Mouse (Mus musculus) MEL (cell line): ENCODE data around the gene Tent4a. TPM values are rescaled to one million over a fixed set of nuclear protein-coding genes. Genes with fewer than 3 reads are reported as not detected.
A peak's percentile ranks its signal among the peaks of the same experiment; 100 is the strongest.

Experiments
- DNase-seq: peaks from one replicate; pipeline ENCODE4 v3.0.0; 2011; ENCODE audit warnings: low read depth, low spot score
- H3K27ac ChIP-seq: 2 replicates; pipeline ENCODE4 v1.5.1; 2012; ENCODE audit warnings: low read depth, mild to moderate bottlenecking, control low read depth, low read length, moderate library complexity; ENCODE audit not compliant: control insufficient read depth
- H3K27me3 ChIP-seq, 2 experiments: fragments of 150-350 bp in 1 of 2; sonication (generic) in 1 of 2; 2 replicates each; pipeline ENCODE4 v1.6.1; 2012; ENCODE audit warnings: low read length in 2 of 2, mild to moderate bottlenecking in 2 of 2, improper control_type of control experiment in 1 of 2, moderate library complexity in 1 of 2; ENCODE audit not compliant: insufficient read depth in 2 of 2, control insufficient read depth in 1 of 2
- H3K36me3 ChIP-seq, 2 experiments: 2 replicates each; pipeline ENCODE4 v1.6.1; 2012 to 2014; ENCODE audit warnings: low read length in 2 of 2, improper control_type of control experiment in 1 of 2, inconsistent platforms in 1 of 2, mild to moderate bottlenecking in 1 of 2; ENCODE audit not compliant: insufficient read depth in 2 of 2, control insufficient read depth in 1 of 2
- H3K4me1 ChIP-seq, 2 experiments: fragments of 150-350 bp in 1 of 2; sonication (generic) in 1 of 2; 2 replicates each; pipeline ENCODE4 v1.6.1; 2012; ENCODE audit warnings: low read length in 2 of 2, improper control_type of control experiment in 1 of 2, mild to moderate bottlenecking in 1 of 2; ENCODE audit not compliant: insufficient read depth in 2 of 2, control insufficient read depth in 1 of 2
- H3K4me3 ChIP-seq, 2 experiments: fragments of 150-350 bp in 1 of 2; sonication (generic) in 1 of 2; 2 replicates each; pipeline ENCODE4 v1.5.1; 2012; ENCODE audit warnings: low read depth in 2 of 2, low read length in 2 of 2, mild to moderate bottlenecking in 2 of 2, moderate library complexity in 2 of 2, control low read depth in 1 of 2, improper control_type of control experiment in 1 of 2; ENCODE audit not compliant: control insufficient read depth in 1 of 2, insufficient read depth in 1 of 2
- H3K79me2 ChIP-seq: 2 replicates; pipeline ENCODE4 v1.6.1; 2012; ENCODE audit warnings: mild to moderate bottlenecking, low read length, moderate library complexity; ENCODE audit not compliant: control insufficient read depth, poor library complexity, insufficient read depth
- H3K9ac ChIP-seq: 2 replicates; pipeline ENCODE4 v1.6.1; 2012; ENCODE audit warnings: low read depth, mild to moderate bottlenecking, control low read depth, low read length, moderate library complexity; ENCODE audit not compliant: control insufficient read depth, poor library complexity, severe bottlenecking
- H3K9me3 ChIP-seq: fragments of 150-350 bp; sonication (generic); replicated peaks from 2 replicates; pipeline ENCODE4 v1.6.1; 2012; ENCODE audit warnings: mild to moderate bottlenecking, low read length, improper control_type of control experiment, moderate library complexity; ENCODE audit not compliant: insufficient read depth
- CTCF ChIP-seq, 3 experiments: IDR thresholded peaks in 2 of 3; conservative IDR thresholded peaks in 1 of 3; 2 replicates each; pipeline ENCODE4 v1.5.1; 2011 to 2012; ENCODE audit warnings: low read length in 3 of 3, low read depth in 2 of 3, mild to moderate bottlenecking in 2 of 3, improper control_type of control experiment in 1 of 3, inconsistent platforms in 1 of 3, mixed read lengths in 1 of 3, moderate library complexity in 1 of 3; ENCODE audit not compliant: control insufficient read depth in 1 of 3, insufficient read depth in 1 of 3, poor library complexity in 1 of 3, severe bottlenecking in 1 of 3
- EP300 ChIP-seq, 2 experiments: IDR thresholded peaks; 2 replicates each; pipeline ENCODE4 v1.6.1; 2011; ENCODE audit warnings: improper control_type of control experiment in 2 of 2, low read length in 2 of 2, low read depth in 1 of 2, mild to moderate bottlenecking in 1 of 2
- GATA1 ChIP-seq: IDR thresholded peaks from 2 replicates; pipeline ENCODE4 v1.6.1; 2011; ENCODE audit warnings: low read depth, low read length, improper control_type of control experiment
- MAFK ChIP-seq: IDR thresholded peaks from 2 replicates; pipeline ENCODE4 v1.6.1; 2011; ENCODE audit warnings: low read depth, mild to moderate bottlenecking, low read length, improper control_type of control experiment, borderline replicate concordance
- MAX ChIP-seq: IDR thresholded peaks from 2 replicates; pipeline ENCODE4 v1.6.1; 2011; ENCODE audit warnings: low read length, improper control_type of control experiment
- MEF2A ChIP-seq: IDR thresholded peaks from 2 replicates; pipeline ENCODE4 v1.6.1; 2014; ENCODE audit warnings: low read depth, mild to moderate bottlenecking, inconsistent platforms, low read length, improper control_type of control experiment; ENCODE audit not compliant: poor library complexity, insufficient replicate concordance, severe bottlenecking; ENCODE audit errors: extremely low read depth
- MYC ChIP-seq: IDR thresholded peaks from 2 replicates; pipeline ENCODE4 v1.6.1; 2011; ENCODE audit warnings: low read depth, mild to moderate bottlenecking, low read length, improper control_type of control experiment, moderate library complexity
- NRF1 ChIP-seq: IDR thresholded peaks from 2 replicates; pipeline ENCODE4 v1.6.1; 2014; ENCODE audit warnings: low read depth, mild to moderate bottlenecking, inconsistent platforms, low read length, improper control_type of control experiment, moderate library complexity; ENCODE audit not compliant: poor library complexity, insufficient read depth, severe bottlenecking
- RAD21 ChIP-seq: IDR thresholded peaks from 2 replicates; pipeline ENCODE4 v1.6.1; 2011; ENCODE audit warnings: mild to moderate bottlenecking, low read depth, low read length, improper control_type of control experiment
- RCOR1 ChIP-seq: IDR thresholded peaks from 2 replicates; pipeline ENCODE4 v1.6.1; 2012; ENCODE audit warnings: low read depth, mild to moderate bottlenecking, inconsistent platforms, low read length, improper control_type of control experiment
- SIN3A ChIP-seq: IDR thresholded peaks from 2 replicates; pipeline ENCODE4 v1.6.1; 2012; ENCODE audit warnings: low read length, improper control_type of control experiment, inconsistent platforms
- SMC3 ChIP-seq: IDR thresholded peaks from 2 replicates; pipeline ENCODE4 v1.6.1; 2011; ENCODE audit warnings: low read depth, low read length, improper control_type of control experiment
- TBP ChIP-seq: IDR thresholded peaks from 2 replicates; pipeline ENCODE4 v1.8.0; 2011; ENCODE audit warnings: low read depth, low read length, improper control_type of control experiment
- USF1 ChIP-seq: IDR thresholded peaks from 2 replicates; pipeline ENCODE4 v1.6.1; 2014; ENCODE audit warnings: low read depth, mild to moderate bottlenecking, inconsistent platforms, low read length, improper control_type of control experiment, moderate library complexity
- USF2 ChIP-seq, 2 experiments: IDR thresholded peaks; 2 replicates each; pipeline ENCODE4 v1.6.1; 2011 to 2012; ENCODE audit warnings: improper control_type of control experiment in 2 of 2, low read length in 2 of 2, borderline replicate concordance in 1 of 2, inconsistent platforms in 1 of 2, low read depth in 1 of 2, mild to moderate bottlenecking in 1 of 2; ENCODE audit not compliant: insufficient read depth in 1 of 2
- ZKSCAN1 ChIP-seq: IDR thresholded peaks from 2 replicates; pipeline ENCODE4 v1.6.1; 2012; ENCODE audit warnings: low read depth, mild to moderate bottlenecking, inconsistent platforms, low read length, improper control_type of control experiment, moderate library complexity
- ZMIZ1 ChIP-seq: IDR thresholded peaks from 2 replicates; pipeline ENCODE4 v1.6.1; 2012; ENCODE audit warnings: low read depth, mild to moderate bottlenecking, inconsistent platforms, low read length, improper control_type of control experiment, moderate library complexity
- ZNF384 ChIP-seq: IDR thresholded peaks from 2 replicates; pipeline ENCODE4 v1.6.1; 2012; ENCODE audit warnings: low read depth, mild to moderate bottlenecking, inconsistent platforms, low read length, improper control_type of control experiment
- polyA plus RNA-seq, 2 experiments: library from polyadenylated mRNA; stranded (reverse) in 1 of 2; unstranded in 1 of 2; fragments of >175 nt in 1 of 2; fragments of >200 nt in 1 of 2; gene quantifications; 2 replicates each; pipeline versions ENCODE4 v1.2.1 to v1.2.4; 2012; ENCODE audit warnings: low replicate concordance in 2 of 2, low read depth in 1 of 2; ENCODE audit not compliant: insufficient read length in 2 of 2, insufficient read depth in 1 of 2, missing spikeins in 1 of 2
- total RNA-seq: library from RNA; depleted of rRNA; stranded (reverse); fragments of 300-350 nt; gene quantifications from 2 replicates; pipeline ENCODE4 v1.2.3, GENCODE M21; 2012

Tent4a gene
- total and polyA plus RNA-seq, 3 experiments: 12.2 to 18.4 TPM; not detected in 1

- Histone ChIP-seq H3K27me3 (no peaks in the 10 kb centered on the region), H3K36me3 (peaks cover 0 to 6% of the 10 kb centered on the region in 2 experiments; a peak in 2 of 4 replicates), H3K27ac (no peak overlapping the region), H3K9ac (no peak overlapping the region), H3K79me2 (no peaks in the 10 kb centered on the region), H3K9me3 (no peaks in the 10 kb centered on the region), H3K4me3 (no peak overlapping the region), H3K4me1 (peaks cover 0 to 19% of the 10 kb centered on the region in 2 experiments; a peak in 2 of 4 replicates)
- TF ChIP-seq ZNF384 (no peak), SMC3 (peak; percentile 60), TBP (no peak), CTCF (IDR thresholded peaks at IDR 0.05 in 2 of 3, conservative IDR thresholded peaks at IDR 0.05 in 1 of 3; ENCODE audit: control insufficient read depth in 1 of 3, insufficient read depth in 1 of 3, low read depth in 2 of 3, low read length in 3 of 3, poor library complexity in 1 of 3, severe bottlenecking in 1 of 3) (peak; percentile 66 to 88 (median 79)), SIN3A (no peak), MYC (no peak), MAX (no peak), RCOR1 (no peak), MEF2A (no peak), NRF1 (no peak), RAD21 (peak; percentile 67)
- DNase-seq: peak; percentile 70
Measured at GRCm38 (mm10) chr13:69459657-69460458, 74.6 kb downstream of the Tent4a start.

DNA sequence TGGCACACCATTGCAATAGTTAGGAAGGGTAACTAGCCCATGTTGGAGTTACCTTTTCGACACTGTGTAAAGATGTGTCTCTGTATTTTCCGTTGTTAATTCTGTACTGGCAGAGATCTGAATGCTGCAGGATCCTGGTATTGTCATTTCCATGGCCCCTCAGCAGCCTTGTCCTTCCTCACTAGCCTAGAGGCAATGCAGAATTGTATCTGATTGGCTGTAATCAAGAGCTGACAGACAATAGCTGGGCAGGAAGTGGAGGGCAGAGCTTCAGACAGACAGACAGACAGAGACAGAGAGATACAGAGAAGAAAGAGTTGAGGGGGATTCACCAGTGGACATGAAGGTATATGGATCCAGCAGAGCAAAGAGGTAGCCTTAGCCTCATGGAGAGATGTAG, 75.5 kb downstream of the Tent4a start:
- H3K36me3 ChIP-seq: peaks cover 0 to 6% of the 10 kb centered on the region in 2 experiments; a peak in 2 of 4 replicates
- peak; percentile 60 for DNase-seq
- TF ChIP-seq ZKSCAN1: no peak
- TF ChIP-seq GATA1: peak; percentile 48
- no peak for TF ChIP-seq MEF2A
- no peak for TF ChIP-seq MAFK
- no peak for TF ChIP-seq ZMIZ1
- TF ChIP-seq EP300 (IDR thresholded peaks at IDR 0.05; ENCODE audit: low read depth in 1 of 2, low read length in 2 of 2): peak in 1 of 2 experiments; percentile 50; a peak in 2 of 4 replicates
- TF ChIP-seq USF1: no peak
- TF ChIP-seq USF2 (IDR thresholded peaks at IDR 0.05; ENCODE audit: borderline replicate concordance in 1 of 2, insufficient read depth in 1 of 2, low read depth in 1 of 2, low read length in 2 of 2): no peak
- H3K27ac ChIP-seq: no peak overlapping the region
- H3K9me3 ChIP-seq: no peaks in the 10 kb centered on the region
- no peak overlapping the region for H3K9ac ChIP-seq
- no peak overlapping the region for H3K4me3 ChIP-seq
- no peaks in the 10 kb centered on the region for H3K27me3 ChIP-seq
- H3K79me2 ChIP-seq: no peaks in the 10 kb centered on the region
- peaks cover 0 to 19% of the 10 kb centered on the region in 2 experiments; a peak in 2 of 4 replicates for H3K4me1 ChIP-seq
